Mouse (Mus musculus) forebrain, embryonic 14.5 days (tissue): ENCODE results near the gene F9. TPM values are rescaled to one million over a fixed set of nuclear protein-coding genes. Genes with fewer than 3 reads are reported as not detected.
"Not testable (repeated sequence)": the region's sequence is repeated elsewhere in the genome, so short reads cannot be mapped to it uniquely, and the experiment has no call there.

Experiments used
- ATAC-seq: fragments of 200-750 bp; cut with Nextera tagmentation; 2 replicates; pipeline ENCODE4 v1.8.0; 2017; ENCODE audit warnings: mild to moderate bottlenecking, moderate library complexity
- DNase-seq: peaks from one replicate; pipeline ENCODE4 v3.0.0-alpha.2; 2015; ENCODE audit warnings: low spot score
- H3K27ac ChIP-seq: fragments of 300-500 bp; sonication (generic); 2 replicates; pipeline ENCODE4 v1.5.1; 2014; ENCODE audit warnings: low read depth, mild to moderate bottlenecking, control low read depth, low read length, moderate library complexity
- H3K27me3 ChIP-seq: fragments of 300-500 bp; sonication (generic); replicated peaks from 2 replicates; pipeline ENCODE4 v1.6.1; 2014; ENCODE audit warnings: low read length, control low read depth, mixed read lengths; ENCODE audit not compliant: control insufficient read depth, insufficient read depth
- H3K36me3 ChIP-seq: fragments of 300-500 bp; sonication (generic); 2 replicates; pipeline ENCODE4 v1.6.1; 2014; ENCODE audit warnings: low read length, control low read depth; ENCODE audit not compliant: control insufficient read depth, insufficient read depth
- H3K4me1 ChIP-seq: fragments of 300-500 bp; sonication (generic); 2 replicates; pipeline ENCODE4 v1.6.1; 2014; ENCODE audit warnings: antibody characterized with exemption, low read length, control low read depth; ENCODE audit not compliant: control insufficient read depth, insufficient read depth
- H3K4me2 ChIP-seq: fragments of 300-500 bp; sonication (generic); 2 replicates; pipeline ENCODE4 v1.6.1; 2014; ENCODE audit warnings: mild to moderate bottlenecking, control low read depth, low read length
- H3K4me3 ChIP-seq: fragments of 300-500 bp; sonication (generic); 2 replicates; pipeline ENCODE4 v1.5.1; 2014; ENCODE audit warnings: low read depth, low read length, control low read depth
- H3K9ac ChIP-seq: fragments of 300-500 bp; sonication (generic); 2 replicates; pipeline ENCODE4 v1.6.1; 2014; ENCODE audit warnings: mild to moderate bottlenecking, low read length, control low read depth, moderate library complexity
- H3K9me3 ChIP-seq: fragments of 300-500 bp; sonication (generic); replicated peaks from 2 replicates; pipeline ENCODE4 v1.6.1; 2016; ENCODE audit warnings: low read length, control low read depth, mixed read lengths; ENCODE audit not compliant: control insufficient read depth
- WGBS: fragments of 180-500 bp; shearing (Covaris S2); extraction: QIAGEN DNeasy Blood & Tissue Kit; methylation state at CpG from one replicate; pipeline ENCODE4 v1.1.7; 2014; 5-methylcytosine and 5-hydroxymethylcytosine counted together
- polyA plus RNA-seq: library from polyadenylated mRNA; unstranded; fragments of >200 nt; fragmentation: Nextera tagmentation; extraction: Ambion mirVana; gene quantifications from 2 replicates; pipeline ENCODE4 v1.2.1, GENCODE M21; 2014

F9 gene
- not detected in 2 replicates for polyA plus RNA-seq

DNA sequence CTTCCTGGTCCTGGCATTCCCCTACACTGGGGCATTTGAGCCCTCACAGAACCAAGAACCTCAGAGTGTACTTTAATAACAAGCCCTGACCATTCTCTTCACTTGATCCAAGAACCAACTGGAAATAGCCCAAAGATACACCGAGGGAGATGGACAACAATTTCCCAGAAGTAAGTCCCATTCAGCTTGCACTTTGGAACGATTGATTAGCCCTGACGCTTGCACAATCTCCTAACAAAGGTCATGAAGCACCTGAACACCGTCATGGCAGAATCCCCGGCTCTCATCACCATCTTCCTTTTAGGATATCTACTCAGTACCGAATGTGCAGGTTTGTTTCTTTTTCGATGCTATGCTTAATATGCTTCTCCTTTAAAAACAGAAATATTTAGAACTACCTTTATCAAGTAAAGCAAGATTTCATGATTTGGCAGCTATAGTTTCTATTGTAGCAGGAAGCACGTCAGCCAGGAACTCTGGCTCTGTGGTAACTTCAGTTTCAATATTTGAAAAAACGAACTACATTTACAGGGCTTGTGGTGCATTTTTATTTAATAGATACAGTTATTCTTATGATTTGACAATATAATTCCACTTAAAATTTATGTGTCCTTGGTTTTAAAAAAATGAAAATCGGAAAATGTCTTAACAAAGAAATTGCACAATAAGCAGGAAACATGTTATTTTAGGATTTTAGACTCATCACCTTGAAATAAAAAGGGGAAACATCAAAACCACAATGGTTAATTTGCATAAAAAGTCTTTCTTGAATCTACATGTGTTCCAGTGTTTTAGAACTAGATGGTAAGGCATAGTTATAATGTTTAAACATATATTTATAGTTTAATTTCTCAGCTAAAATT lies at the start of gene F9:
F9 (plus strand) TSS at position 244 of the 863 bp plus-strand sequence.
- ATAC-seq (no peak), DNase-seq (no peak)
- Histone ChIP-seq H3K9me3 (no peaks in the 10 kb centered on the region), H3K4me2 (no peak within 1 kb of the TSS), H3K36me3 (no peaks in the 10 kb centered on the region), H3K9ac (no peak within 1 kb of the TSS), H3K4me3 (no peak within 1 kb of the TSS), H3K27ac (no peak within 1 kb of the TSS), H3K4me1 (no peaks in the 10 kb centered on the region), H3K27me3 (no peaks in the 10 kb centered on the region)
- 87% methylated on average over 10 of the region's 10 CpGs for WGBS

DNA sequence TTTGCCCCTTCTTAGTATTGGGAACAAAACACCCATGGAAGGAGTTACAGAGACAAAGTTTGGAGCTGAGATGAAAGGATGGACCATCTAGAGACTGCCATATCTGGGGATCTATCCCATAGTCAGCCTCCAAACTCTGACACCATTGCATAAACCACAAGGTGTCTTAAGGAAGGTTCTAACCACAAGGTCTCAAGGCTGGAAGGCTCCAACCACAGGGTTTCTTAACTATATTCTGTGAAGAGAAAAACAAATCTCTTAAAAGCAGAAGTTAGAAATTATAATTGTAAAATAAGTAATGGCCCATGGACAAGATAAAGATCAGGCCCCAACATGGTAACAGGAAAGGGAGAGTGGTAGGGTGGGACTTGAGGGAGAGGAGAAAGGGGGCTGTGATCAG lies 29.5 kb upstream of the F9 start:
- H3K27ac ChIP-seq, H3K36me3 ChIP-seq, H3K4me1 ChIP-seq, H3K9ac ChIP-seq, DNase-seq, H3K4me3 ChIP-seq, H3K27me3 ChIP-seq, H3K4me2 ChIP-seq, ATAC-seq, H3K9me3 ChIP-seq: not testable (repeated sequence)

DNA sequence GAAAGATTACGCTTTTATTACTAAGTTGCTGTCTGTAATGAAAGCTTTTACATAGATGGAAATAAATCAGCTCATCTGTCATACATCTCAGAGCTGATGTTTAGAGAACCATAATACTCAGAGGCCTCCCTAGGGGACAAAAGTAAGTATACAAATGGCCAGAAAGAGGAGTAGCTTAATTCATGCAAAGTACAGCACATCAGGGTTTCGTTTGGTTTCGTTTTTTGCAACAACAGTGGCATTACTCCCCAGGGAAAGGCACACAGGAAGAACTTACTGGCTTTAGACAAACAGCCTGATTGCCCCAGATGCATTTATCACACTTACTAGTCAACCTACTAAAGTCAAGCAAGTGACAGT lies 800 bp downstream of the F9 start:
- Histone ChIP-seq H3K36me3 (no peaks in the 10 kb centered on the region), H3K4me3 (no peak overlapping the region), H3K4me1 (no peaks in the 10 kb centered on the region), H3K9ac (no peak overlapping the region), H3K4me2 (no peak overlapping the region), H3K27ac (no peak overlapping the region), H3K27me3 (no peaks in the 10 kb centered on the region), H3K9me3 (no peaks in the 10 kb centered on the region)
- ATAC-seq (no peak), DNase-seq (no peak)
- WGBS: 75% methylated on average over 3 of the region's 3 CpGs

DNA sequence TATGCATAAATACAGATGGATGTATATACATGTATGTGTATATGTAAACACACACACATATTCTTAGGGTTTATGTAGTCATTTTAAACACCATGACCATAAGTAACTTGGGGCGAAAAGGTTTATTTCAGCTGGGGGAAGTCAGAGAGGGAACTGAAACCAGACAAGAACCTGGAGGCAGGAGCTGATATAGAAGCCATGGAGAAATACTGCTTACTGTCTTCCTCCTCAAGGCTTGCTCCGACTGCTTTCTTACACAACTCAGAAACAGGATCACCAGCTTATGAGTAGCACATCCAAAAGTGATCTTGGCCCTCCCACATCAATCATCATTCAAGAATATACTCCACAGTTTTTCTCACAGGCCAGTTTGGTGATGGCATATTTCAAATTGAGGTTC lies 2.2 kb downstream of the F9 start:
- Histone ChIP-seq H3K4me3 (no peak overlapping the region), H3K9me3 (no peaks in the 10 kb centered on the region), H3K27ac (no peak overlapping the region), H3K4me2 (no peak overlapping the region), H3K4me1 (no peaks in the 10 kb centered on the region), H3K9ac (no peak overlapping the region), H3K27me3 (no peaks in the 10 kb centered on the region), H3K36me3 (no peaks in the 10 kb centered on the region)
- ATAC-seq: no peak
- DNase-seq: no peak
- WGBS: 90% methylated on average over 2 of the region's 2 CpGs

DNA sequence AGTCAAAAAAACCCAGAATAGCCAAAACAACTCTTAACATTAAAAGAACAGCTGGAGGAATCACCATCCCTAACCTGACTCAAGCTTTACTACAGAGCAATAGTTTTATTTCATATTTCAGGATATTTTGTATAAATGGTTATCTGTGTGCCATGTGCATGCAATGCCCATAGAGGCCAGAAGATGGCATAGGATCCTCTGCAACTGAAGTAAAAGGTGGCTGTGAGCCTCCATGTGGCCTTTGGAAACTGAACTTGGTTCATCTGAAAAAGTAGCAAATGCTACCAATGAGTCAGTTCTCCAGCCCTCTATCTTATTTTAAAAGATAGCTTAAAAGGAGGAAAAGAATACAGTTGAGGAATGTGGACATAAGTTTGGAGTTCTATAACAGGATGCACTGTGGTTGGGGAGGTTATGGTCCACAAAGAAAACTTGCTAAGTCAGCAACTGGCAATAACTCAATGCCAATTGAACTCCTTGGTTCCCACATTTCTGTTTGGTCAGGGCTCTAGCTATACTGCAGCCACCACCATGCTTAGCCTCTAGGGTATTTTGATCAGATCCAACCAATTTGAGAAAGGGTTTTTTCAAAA lies 13.9 kb downstream of the F9 start:
- Histone ChIP-seq H3K27me3 (no peaks in the 10 kb centered on the region), H3K9me3 (no peaks in the 10 kb centered on the region), H3K27ac (no peak overlapping the region), H3K36me3 (no peaks in the 10 kb centered on the region), H3K9ac (no peak overlapping the region), H3K4me3 (no peak overlapping the region), H3K4me2 (no peak overlapping the region), H3K4me1 (no peaks in the 10 kb centered on the region)
- ATAC-seq (no peak), DNase-seq (peak; percentile 42)

DNA sequence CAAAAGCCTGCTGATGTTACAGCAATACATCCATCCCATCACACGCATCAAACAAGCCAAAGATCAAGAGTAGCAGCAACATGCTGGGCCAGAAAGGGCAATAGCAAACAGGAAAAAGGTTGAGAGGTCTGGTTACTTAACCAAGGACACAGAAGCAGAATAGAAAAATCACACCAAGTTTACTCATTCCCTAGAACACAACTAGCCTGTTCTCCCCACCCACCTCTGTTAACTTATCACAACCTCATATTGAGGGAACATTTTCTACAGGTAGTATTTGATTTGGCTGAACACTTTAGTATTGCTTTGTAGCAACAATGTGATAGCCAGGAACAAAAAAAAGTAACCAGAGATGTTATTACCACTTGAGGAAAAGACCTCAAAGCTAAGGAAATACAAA lies 15.3 kb downstream of the F9 start:
- H3K4me1 ChIP-seq: no peaks in the 10 kb centered on the region
- no peak for ATAC-seq

DNA sequence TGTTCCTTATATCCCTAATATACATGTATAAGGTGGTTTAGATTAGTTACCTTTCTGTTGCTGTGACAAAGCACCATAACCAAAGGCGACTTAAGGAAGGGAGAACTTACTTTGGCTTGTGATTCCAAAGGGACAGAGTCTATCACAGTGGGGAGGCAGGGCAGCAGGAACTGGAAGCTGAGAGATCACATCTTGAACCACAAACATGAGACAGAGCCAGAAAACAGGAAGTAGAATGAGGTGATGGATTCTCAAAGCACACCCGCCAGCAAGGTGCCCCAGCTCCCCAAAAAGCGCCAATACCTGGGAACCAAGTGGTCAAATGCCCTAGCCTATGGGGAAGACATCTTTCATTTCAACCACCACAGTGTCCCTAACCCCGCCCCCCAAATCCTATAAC lies 21.7 kb downstream of the F9 start:
- ATAC-seq (no peak), DNase-seq (no peak)
- H3K27ac ChIP-seq: no peak overlapping the region
- H3K4me2 ChIP-seq: no peak overlapping the region
- H3K4me3 ChIP-seq: no peak overlapping the region
- no peak overlapping the region for H3K9ac ChIP-seq
- no peaks in the 10 kb centered on the region for H3K36me3 ChIP-seq
- no peaks in the 10 kb centered on the region for H3K4me1 ChIP-seq
- no peaks in the 10 kb centered on the region for H3K9me3 ChIP-seq
- WGBS: 88% methylated on average over 4 of the region's 4 CpGs
- no peaks in the 10 kb centered on the region for H3K27me3 ChIP-seq

More for the DNA sequence above, 15.3 kb downstream of the F9 start:
- 84% methylated on average over 1 of the region's 1 CpGs for WGBS
- DNase-seq: no peak
- Histone ChIP-seq H3K27me3 (no peaks in the 10 kb centered on the region), H3K9me3 (no peaks in the 10 kb centered on the region), H3K27ac (no peak overlapping the region), H3K4me2 (no peak overlapping the region), H3K4me3 (no peak overlapping the region), H3K9ac (no peak overlapping the region), H3K36me3 (no peaks in the 10 kb centered on the region)

DNA sequence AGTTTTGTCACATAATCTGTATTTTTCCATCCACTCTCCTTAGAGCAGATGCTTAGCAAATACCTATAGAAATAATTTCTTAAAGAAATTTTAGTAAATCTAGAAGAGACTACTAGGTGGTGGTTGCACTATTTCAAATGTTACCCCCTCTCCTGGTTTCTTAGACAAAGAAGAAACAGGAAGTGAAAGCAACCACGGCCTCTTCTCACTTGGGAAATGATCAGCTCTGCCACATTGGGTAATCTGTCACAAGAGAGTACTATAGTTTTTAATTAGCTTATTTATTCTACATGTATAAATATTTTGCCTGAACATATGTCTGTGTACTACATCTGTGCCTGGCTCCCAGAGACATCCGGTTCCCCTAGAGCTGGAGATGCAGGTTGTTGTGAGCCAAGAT lies 22.3 kb downstream of the F9 start:
- Histone ChIP-seq H3K4me2 (no peak overlapping the region), H3K9me3 (no peaks in the 10 kb centered on the region), H3K4me1 (no peaks in the 10 kb centered on the region), H3K27ac (no peak overlapping the region), H3K27me3 (no peaks in the 10 kb centered on the region), H3K36me3 (no peaks in the 10 kb centered on the region), H3K9ac (no peak overlapping the region), H3K4me3 (no peak overlapping the region)
- no peak for DNase-seq
- no peak for ATAC-seq
- WGBS: 66% methylated on average over 2 of the region's 2 CpGs

DNA sequence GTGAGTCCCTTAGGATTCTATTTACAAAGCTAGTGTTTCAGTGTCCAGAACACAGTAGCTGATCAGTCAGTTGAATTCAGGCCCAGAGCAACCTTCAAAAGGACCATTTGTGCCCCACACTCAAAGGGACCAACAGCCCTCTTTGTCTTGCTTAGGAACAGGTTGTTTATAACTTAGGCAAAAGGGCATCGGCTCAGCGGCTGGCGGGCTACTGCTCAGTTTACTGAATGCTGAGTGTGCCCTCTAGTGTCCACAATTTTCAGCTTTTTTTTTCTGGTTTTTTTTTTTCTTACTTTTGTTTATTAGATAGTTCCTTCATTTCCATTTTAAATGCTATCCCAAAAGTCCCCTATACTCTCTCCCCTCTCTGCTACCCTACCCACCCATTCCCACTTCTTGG lies 27.4 kb downstream of the F9 start:
- DNase-seq (peak; percentile 72), ATAC-seq (no peak)
- no peaks in the 10 kb centered on the region for H3K27me3 ChIP-seq
- H3K9ac ChIP-seq: no peak overlapping the region
- no peaks in the 10 kb centered on the region for H3K4me1 ChIP-seq
- no peaks in the 10 kb centered on the region for H3K36me3 ChIP-seq
- no peak overlapping the region for H3K27ac ChIP-seq
- 24% methylated on average over 3 of the region's 3 CpGs for WGBS
- no peaks in the 10 kb centered on the region for H3K9me3 ChIP-seq
- no peak overlapping the region for H3K4me3 ChIP-seq
- no peak overlapping the region for H3K4me2 ChIP-seq
